Mouse (Mus musculus) T-cell, adult 2 months (primary cell): ENCODE data around the gene Trp53bp2.

Experiments used
- DNase-seq: peaks from one replicate; pipeline ENCODE4 v3.0.0; 2022; ENCODE audit warnings: low spot score

Gene Trp53bp2

GRCm38 (mm10) chr1:182408684-182409327 lies at the start of gene Trp53bp2:
Trp53bp2 (plus strand) TSS chr1:182409172.
- peak; percentile 99 for DNase-seq

- DNase-seq = peak; percentile 18
Observed at GRCm38 (mm10) chr1:182362703-182363102, 46.3 kb upstream of the Trp53bp2 start.

GRCm38 (mm10) chr1:182363683-182364404 lies 45.1 kb upstream of the Trp53bp2 start:
- peak; percentile 9 for DNase-seq

GRCm38 (mm10) chr1:182368309-182368708 lies 40.7 kb upstream of the Trp53bp2 start:
- no peak for DNase-seq

- DNase-seq = no peak
Observed at GRCm38 (mm10) chr1:182368782-182369181, 40.2 kb upstream of the Trp53bp2 start.

GRCm38 (mm10) chr1:182369435-182369834 lies 39.5 kb upstream of the Trp53bp2 start:
- no peak for DNase-seq

GRCm38 (mm10) chr1:182371891-182372290 lies 37.1 kb upstream of the Trp53bp2 start:
- DNase-seq = no peak

GRCm38 (mm10) chr1:182376221-182376620 lies 32.8 kb upstream of the Trp53bp2 start:
- DNase-seq = peak; percentile 25

- DNase-seq = no peak
Observed at GRCm38 (mm10) chr1:182376826-182377225, 32.1 kb upstream of the Trp53bp2 start.

- DNase-seq = no peak
Observed at GRCm38 (mm10) chr1:182377519-182377918, 31.5 kb upstream of the Trp53bp2 start.

GRCm38 (mm10) chr1:182378205-182378835 lies 30.7 kb upstream of the Trp53bp2 start:
- no peak for DNase-seq

- DNase-seq = no peak
Observed at GRCm38 (mm10) chr1:182378876-182379275, 30.1 kb upstream of the Trp53bp2 start.

- no peak for DNase-seq
Observed at GRCm38 (mm10) chr1:182380683-182381082, 28.3 kb upstream of the Trp53bp2 start.

- DNase-seq = peak; percentile 8
Observed at GRCm38 (mm10) chr1:182381327-182381726, 27.6 kb upstream of the Trp53bp2 start.

GRCm38 (mm10) chr1:182383096-182383495 lies 25.9 kb upstream of the Trp53bp2 start:
- DNase-seq = no peak

- DNase-seq = no peak
Observed at GRCm38 (mm10) chr1:182386449-182386848, 22.5 kb upstream of the Trp53bp2 start.

GRCm38 (mm10) chr1:182388729-182389128 lies 20.2 kb upstream of the Trp53bp2 start:
- no peak for DNase-seq

GRCm38 (mm10) chr1:182398171-182398570 lies 10.8 kb upstream of the Trp53bp2 start:
- no peak for DNase-seq

GRCm38 (mm10) chr1:182398780-182399179 lies 10.2 kb upstream of the Trp53bp2 start:
- DNase-seq = no peak

- DNase-seq = no peak
Observed at GRCm38 (mm10) chr1:182399205-182399604, 9.8 kb upstream of the Trp53bp2 start.

- DNase-seq = no peak
Observed at GRCm38 (mm10) chr1:182399908-182400307, 9.1 kb upstream of the Trp53bp2 start.

- no peak for DNase-seq
Observed at GRCm38 (mm10) chr1:182403076-182403475, 5.9 kb upstream of the Trp53bp2 start.

- no peak for DNase-seq
Observed at GRCm38 (mm10) chr1:182406621-182407020, 2.4 kb upstream of the Trp53bp2 start.
